Comparison of ENCODE assay signal across 10 mouse cellular contexts in the genomic region with DNA sequence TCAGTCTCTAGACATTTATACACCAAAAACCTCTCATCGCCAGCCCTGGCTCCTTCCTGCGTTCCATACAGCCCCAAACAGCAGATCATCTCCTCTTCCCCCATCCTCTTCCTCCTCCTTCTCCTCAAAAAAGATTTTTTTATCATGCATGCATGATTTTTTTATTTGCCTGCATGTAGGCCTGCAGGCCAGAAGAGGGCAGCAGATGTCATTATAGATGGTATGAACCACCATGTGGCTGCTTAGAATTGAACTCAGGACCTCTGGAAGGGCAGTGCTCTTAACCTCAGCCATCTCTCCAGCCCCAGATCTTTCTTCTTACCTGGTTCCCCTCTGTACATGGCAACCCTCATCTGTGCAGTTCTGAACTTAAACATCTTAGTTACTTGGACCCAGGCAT. TPM values are rescaled to one million over a fixed set of nuclear protein-coding genes. Genes with fewer than 3 reads are reported as not detected.
DNase-seq lines count a peak whose midpoint lies in the region; ATAC-seq and TF ChIP-seq lines count a peak whose summit lies in the region.
"Had no signal": no experiment of that assay in that cellular context is flagged by ENCODE, and none has a peak within 500 bp of the region (broad histone marks: within the 10 kb centered on the region; RNA-seq: fewer than 3 reads in every experiment).

No protein-coding gene starts in this region.

- no peaks in the 10 kb centered on the region for H3K27me3 ChIP-seq in midbrain, embryonic 10.5 days (ENCODE audit: low read depth, poor library complexity, severe bottlenecking)
- H3K27me3 ChIP-seq: forebrain, embryonic 15.5 days had no signal

- peak; percentile 54 for TF ChIP-seq CTCF in gastrocnemius, adult 2 months (IDR thresholded peaks at IDR 0.05)
- peak; percentile 48; the same call in 1 of the 2 replicates for TF ChIP-seq CTCF in brain, embryonic 14.5 days (IDR thresholded peaks at IDR 0.05; ENCODE audit: borderline replicate concordance, extremely low read depth, insufficient read depth, insufficient read length)

- H3K27ac ChIP-seq in gastrocnemius, adult 2 months = 0 out of 2 replicates have a peak overlapping the region, but pooled peaks have one; percentile 4
- H3K27ac ChIP-seq in midbrain, embryonic 10.5 days (replicated peaks) = no peak overlapping the region
- H3K27ac ChIP-seq: forebrain, embryonic 15.5 days had no signal

- H3K4me1 ChIP-seq in midbrain, embryonic 10.5 days = peaks cover 20% of the 10 kb centered on the region

- WGBS in midbrain, embryonic 10.5 days = 100% methylated on average over 2 of the region's 2 CpGs

- intact Hi-C loops in gastrocnemius, adult 2 months (cut with DNase I) = no loop called here
- intact Hi-C loops in gastrocnemius, postnatal 14 days (cut with DNase I; ENCODE audit: low total_unique reads) = no loop called here

- H3K9me3 ChIP-seq in midbrain, embryonic 10.5 days (replicated peaks) = no peaks in the 10 kb centered on the region
- H3K9me3 ChIP-seq: forebrain, embryonic 15.5 days had no signal

- no peak overlapping the region for H3K4me3 ChIP-seq in gastrocnemius, adult 2 months
- no peak overlapping the region for H3K4me3 ChIP-seq in midbrain, embryonic 10.5 days
- H3K4me3 ChIP-seq: myocyte had no signal

- peak; percentile 29 for ATAC-seq in megakaryocyte, adult 5-6 weeks (ENCODE audit: poor library complexity, severe bottlenecking)
- ATAC-seq: forebrain, embryonic 15.5 days had no signal

- no peak for TF ChIP-seq POLR2A in brain, embryonic 14.5 days (IDR thresholded peaks at IDR 0.05; ENCODE audit: borderline replicate concordance, extremely low read depth, insufficient read depth, insufficient read length, poor library complexity, severe bottlenecking)

- no peak for DNase-seq in gastrocnemius, adult 2 months
- DNase-seq in gastrocnemius, postnatal 14 days = no peak
- peak; percentile 67 for DNase-seq in CD4-positive helper T cell, adult 2 months (ENCODE audit: low read depth, low spot score)
- peak; percentile 38 for DNase-seq in brain, embryonic 14.5 days (ENCODE audit: low read depth)
- no peak for DNase-seq in urinary bladder, adult 2 months (ENCODE audit: low spot score)
- no peak for DNase-seq in midbrain, embryonic 10.5 days (ENCODE audit: low spot score)
- no peak for DNase-seq in kidney, postnatal 10 days

- peaks cover 59% of the 10 kb centered on the region for H3K36me3 ChIP-seq in midbrain, embryonic 10.5 days

RNA-seq across cellular contexts. Expression of a gene that starts 8.1 kb away (rescaled TPM):
- total RNA-seq in gastrocnemius, adult 2 months (2021) = 10 to 100 TPM; 25.1 to 35.4 TPM
- total RNA-seq in gastrocnemius, postnatal 14 days (2021) = 10 to 100 TPM; 24.7 to 27.0 TPM
- 82.3 and 131 TPM in 2 replicates for polyA plus RNA-seq in brain, embryonic 14.5 days (2012; rRNA removed)
- total RNA-seq in megakaryocyte, adult 5-6 weeks (2015) = 32.1 and 45.3 TPM in 2 replicates
- total RNA-seq in megakaryocyte, adult 5-6 weeks (2017) = 23.3 and 31.0 TPM in 2 replicates
- 19.2 and 24.9 TPM in 2 replicates for polyA plus RNA-seq in urinary bladder, adult 2 months (2012; rRNA removed)
- 289 and 345 TPM in 2 replicates for polyA plus RNA-seq in midbrain, embryonic 10.5 days (2016; fragmentation: Nextera tagmentation; extraction: Ambion mirVana)

RNA-seq across cellular contexts. Expression of a gene that starts 8.3 kb away (rescaled TPM):
- 10 to 100 TPM; 17.6 to 17.7 TPM for total RNA-seq in gastrocnemius, adult 2 months (2021)
- total RNA-seq in gastrocnemius, postnatal 14 days (2021) = 10 to 100 TPM; 18.0 to 21.6 TPM
- polyA plus RNA-seq in brain, embryonic 14.5 days (2012; rRNA removed) = 88.1 and 118 TPM in 2 replicates
- total RNA-seq in megakaryocyte, adult 5-6 weeks (2015) = 0.96 and 1.8 TPM in 2 replicates
- total RNA-seq in megakaryocyte, adult 5-6 weeks (2017) = 0.28 and 0.73 TPM in 2 replicates
- 49.8 and 54.0 TPM in 2 replicates for polyA plus RNA-seq in urinary bladder, adult 2 months (2012; rRNA removed)
- polyA plus RNA-seq in midbrain, embryonic 10.5 days (2016; fragmentation: Nextera tagmentation; extraction: Ambion mirVana) = 59.4 TPM in 2 replicates

RNA-seq across cellular contexts. Expression of a gene that starts 19.5 kb away (rescaled TPM):
- 1 to 10 TPM in 1 of 2 experiments, under 1 TPM in 1; 0.89 to 2.1 TPM for total RNA-seq in gastrocnemius, adult 2 months (2021)
- total RNA-seq in gastrocnemius, postnatal 14 days (2021) = 1 to 10 TPM; 4.2 to 5.0 TPM
- 19.4 and 22.6 TPM in 2 replicates for polyA plus RNA-seq in brain, embryonic 14.5 days (2012; rRNA removed)
- 36.2 and 36.8 TPM in 2 replicates for total RNA-seq in megakaryocyte, adult 5-6 weeks (2015)
- total RNA-seq in megakaryocyte, adult 5-6 weeks (2017) = 31.2 and 42.7 TPM in 2 replicates
- polyA plus RNA-seq in urinary bladder, adult 2 months (2012; rRNA removed) = 19.4 and 22.0 TPM in 2 replicates
- polyA plus RNA-seq in midbrain, embryonic 10.5 days (2016; fragmentation: Nextera tagmentation; extraction: Ambion mirVana) = 31.8 and 32.7 TPM in 2 replicates

RNA-seq across cellular contexts. Expression of a gene that starts 19.6 kb away (rescaled TPM):
- total RNA-seq in gastrocnemius, adult 2 months (2021) = 1 to 10 TPM; 4.2 to 5.1 TPM
- total RNA-seq in gastrocnemius, postnatal 14 days (2021) = 1 to 10 TPM; 4.2 to 5.4 TPM
- 38.5 and 38.9 TPM in 2 replicates for polyA plus RNA-seq in brain, embryonic 14.5 days (2012; rRNA removed)
- total RNA-seq in megakaryocyte, adult 5-6 weeks (2015) = 2.9 and 3.1 TPM in 2 replicates
- 5.9 and 9.7 TPM in 2 replicates for total RNA-seq in megakaryocyte, adult 5-6 weeks (2017)
- polyA plus RNA-seq in urinary bladder, adult 2 months (2012; rRNA removed) = 10.0 and 10.5 TPM in 2 replicates
- 75.4 and 78.6 TPM in 2 replicates for polyA plus RNA-seq in midbrain, embryonic 10.5 days (2016; fragmentation: Nextera tagmentation; extraction: Ambion mirVana)

RNA-seq across cellular contexts. Expression of a gene that starts 21.4 kb away (rescaled TPM):
- total RNA-seq in gastrocnemius, adult 2 months (2021) = 10 to 100 TPM; 30.1 to 36.3 TPM
- 10 to 100 TPM; 19.3 to 23.1 TPM for total RNA-seq in gastrocnemius, postnatal 14 days (2021)
- 21.5 and 28.6 TPM in 2 replicates for polyA plus RNA-seq in brain, embryonic 14.5 days (2012; rRNA removed)
- total RNA-seq in megakaryocyte, adult 5-6 weeks (2015) = 55.5 and 61.6 TPM in 2 replicates
- 130 and 138 TPM in 2 replicates for total RNA-seq in megakaryocyte, adult 5-6 weeks (2017)
- 19.8 and 21.1 TPM in 2 replicates for polyA plus RNA-seq in urinary bladder, adult 2 months (2012; rRNA removed)
- 71.2 and 76.9 TPM in 2 replicates for polyA plus RNA-seq in midbrain, embryonic 10.5 days (2016; fragmentation: Nextera tagmentation; extraction: Ambion mirVana)

Comparison
In these comparisons a context has a peak if more than half of its experiments do, and no peak if none do; other contexts are left out.
1. DNase-seq: peak in CD4-positive helper T cell, adult 2 months (single experiment) and brain, embryonic 14.5 days (single experiment); none in gastrocnemius, adult 2 months (single experiment), gastrocnemius, postnatal 14 days (single experiment), urinary bladder, adult 2 months (single experiment), midbrain, embryonic 10.5 days (single experiment) and kidney, postnatal 10 days (single experiment).
2. RNA of a gene that starts 8.3 kb away (total RNA-seq): 18.0 to 21.6 TPM in gastrocnemius, postnatal 14 days and 17.6 to 17.7 TPM in gastrocnemius, adult 2 months; 0.28 to 1.8 TPM in megakaryocyte, adult 5-6 weeks; every median in the first group is over 4 times any median in the second.
3. RNA of a gene that starts 19.5 kb away (total RNA-seq): 31.2 to 42.7 TPM in megakaryocyte, adult 5-6 weeks; 4.2 to 5.0 TPM in gastrocnemius, postnatal 14 days and 0.89 to 2.1 TPM in gastrocnemius, adult 2 months; every median in the first group is over 4 times any median in the second.